Mouse (Mus musculus): ENCODE data around the gene Gm5478. TPM values are rescaled to one million over a fixed set of nuclear protein-coding genes. Genes with fewer than 3 reads are reported as not detected.

Gene Gm5478
- total and polyA plus RNA-seq, 2 experiments: not detected

DNA sequence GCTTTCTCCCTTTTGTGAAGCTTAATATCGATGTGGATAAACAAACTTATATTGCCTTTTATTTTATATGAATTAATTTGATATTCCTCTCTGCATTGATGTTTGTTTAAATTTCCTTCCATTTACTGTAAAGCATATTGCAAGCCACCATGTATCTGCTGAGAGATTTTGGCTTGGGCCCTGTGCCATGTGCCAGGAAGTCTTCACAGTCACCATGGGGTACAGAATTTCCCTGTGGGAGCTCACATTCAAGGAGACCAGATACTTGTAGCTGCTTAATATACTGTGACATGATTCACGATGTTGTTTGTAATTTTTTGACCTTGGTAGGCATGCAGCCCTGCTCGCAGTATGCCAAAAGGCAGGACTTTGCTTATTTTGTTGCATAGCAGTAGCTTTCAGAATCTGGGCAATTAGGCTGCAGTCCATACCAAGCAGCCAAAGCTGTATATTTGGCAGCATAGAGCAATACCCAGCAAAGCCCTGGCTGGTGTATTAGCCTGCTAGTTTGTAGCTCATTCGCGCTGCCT is 5.6 kb upstream of the Gm5478 start:
- Histone ChIP-seq H3K27ac (replicated peaks; ENCODE audit: insufficient read depth, low read depth, low read length) (no peak overlapping the region), H3K79me2 (ENCODE audit: control insufficient read depth, insufficient read depth, low read length) (no peaks in the 10 kb centered on the region), H3K9ac (ENCODE audit: low read depth, low read length) (no peak overlapping the region), H3K4me3 (ENCODE audit: insufficient read depth, low read depth, low read length) (no peak overlapping the region), H3K4me1 (ENCODE audit: control insufficient read depth, insufficient read depth, low read length) (no peaks in the 10 kb centered on the region), H3K27me3 (ENCODE audit: control insufficient read depth, insufficient read depth, low read length) (no peaks in the 10 kb centered on the region; the same call in 1 of the 2 replicates), H3K36me3 (ENCODE audit: control insufficient read depth, insufficient read depth, low read length) (no peaks in the 10 kb centered on the region)
- WGBS: 87% methylated on average over 5 of the region's 5 CpGs
- DNase-seq (ENCODE audit: extremely low read depth, low read depth, low spot score): no peak
- TF ChIP-seq CTCF (IDR thresholded peaks at IDR 0.05; ENCODE audit: low read depth, low read length): no peak
- no peak for TF ChIP-seq POLR2A (IDR thresholded peaks at IDR 0.05; ENCODE audit: extremely low read depth, insufficient read depth, low read length)

DNA sequence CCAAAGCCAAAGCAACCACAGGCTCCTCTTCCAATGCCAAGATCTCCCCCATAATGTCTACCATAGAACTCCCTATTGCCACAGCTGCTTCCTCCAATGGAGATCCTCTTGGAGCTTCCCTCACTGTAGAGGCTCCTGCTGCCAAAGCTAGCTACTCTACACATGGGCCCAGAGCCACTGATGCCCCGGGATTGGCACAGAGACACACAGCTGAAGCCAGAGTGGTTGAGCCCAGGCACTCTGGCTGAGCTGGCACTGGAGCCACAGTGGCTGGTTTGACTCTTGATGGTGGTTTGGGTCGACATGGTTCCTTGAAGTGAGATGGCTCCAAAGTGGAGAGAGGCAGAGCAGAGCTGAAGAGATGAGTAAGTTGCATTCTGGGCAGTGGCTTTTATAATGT is 19.3 kb downstream of the Gm5478 start, which contains the start of gene Gm5414:
Gene Gm5414, minus strand, starts transcription at position 305 of the 400 bp plus-strand sequence.
- H3K27me3 ChIP-seq (ENCODE audit: control insufficient read depth, insufficient read depth, low read length): peaks cover 5% of the 10 kb centered on the region; the same call in 1 of the 2 replicates
- TF ChIP-seq POLR2A (IDR thresholded peaks at IDR 0.05; ENCODE audit: extremely low read depth, insufficient read depth, low read length) (no peak), CTCF (IDR thresholded peaks at IDR 0.05; ENCODE audit: low read depth, low read length) (no peak)

DNA sequence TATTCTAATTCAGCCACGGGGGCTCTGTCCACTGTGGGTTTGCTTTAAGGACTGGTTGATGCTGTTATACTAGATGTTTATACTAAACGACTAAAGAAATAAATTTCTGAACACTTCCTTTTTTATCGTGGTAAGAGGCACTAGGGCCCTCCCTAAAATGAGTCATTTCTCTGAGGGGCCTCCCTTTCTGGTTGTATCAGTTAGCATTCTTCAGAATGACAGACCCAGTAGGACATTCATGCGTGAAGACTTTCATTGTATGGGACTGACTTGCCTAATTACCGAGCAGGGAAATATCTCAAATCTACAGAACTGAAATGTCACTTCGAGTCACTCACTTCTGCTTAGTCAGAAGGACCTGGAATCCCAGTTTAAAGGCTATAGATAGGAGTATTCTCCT is 48.1 kb downstream of the Gm5478 start:
- H3K4me3 ChIP-seq (ENCODE audit: insufficient read depth, low read depth, low read length): no peak overlapping the region
- H3K4me1 ChIP-seq (ENCODE audit: control insufficient read depth, insufficient read depth, low read length): no peaks in the 10 kb centered on the region
- H3K79me2 ChIP-seq (ENCODE audit: control insufficient read depth, insufficient read depth, low read length): no peaks in the 10 kb centered on the region
- 62% methylated on average over 6 of the region's 6 CpGs for WGBS
- H3K27me3 ChIP-seq (ENCODE audit: control insufficient read depth, insufficient read depth, low read length): no peaks in the 10 kb centered on the region; the same call in 1 of the 2 replicates
- TF ChIP-seq CTCF (IDR thresholded peaks at IDR 0.05; ENCODE audit: low read depth, low read length) (no peak), POLR2A (IDR thresholded peaks at IDR 0.05; ENCODE audit: extremely low read depth, insufficient read depth, low read length) (no peak)
- no peaks in the 10 kb centered on the region for H3K36me3 ChIP-seq (ENCODE audit: control insufficient read depth, insufficient read depth, low read length)
- no peak overlapping the region for H3K9ac ChIP-seq (ENCODE audit: low read depth, low read length)
- DNase-seq (ENCODE audit: extremely low read depth, low read depth, low spot score): no peak
- H3K27ac ChIP-seq (replicated peaks; ENCODE audit: insufficient read depth, low read depth, low read length): no peak overlapping the region

More for the DNA sequence above, 19.3 kb downstream of the Gm5478 start, which contains the start of gene Gm5414:
- no peak for DNase-seq (ENCODE audit: extremely low read depth, low read depth, low spot score)
- Histone ChIP-seq H3K27ac (replicated peaks; ENCODE audit: insufficient read depth, low read depth, low read length) (no peak within 1 kb of the TSS), H3K4me3 (ENCODE audit: insufficient read depth, low read depth, low read length) (no peak within 1 kb of the TSS), H3K9ac (ENCODE audit: low read depth, low read length) (no peak within 1 kb of the TSS), H3K79me2 (ENCODE audit: control insufficient read depth, insufficient read depth, low read length) (no peaks in the 10 kb centered on the region), H3K36me3 (ENCODE audit: control insufficient read depth, insufficient read depth, low read length) (no peaks in the 10 kb centered on the region), H3K4me1 (ENCODE audit: control insufficient read depth, insufficient read depth, low read length) (no peaks in the 10 kb centered on the region)
- 62% methylated on average over 2 of the region's 2 CpGs for WGBS

Other genes starting within 250 kb of the Gm5478 start
- gene Krt7, start 236.3 kb downstream of the Gm5478 start, total RNA-seq (2014; rRNA removed): 0.20 and 0.37 TPM in 2 replicates
- 0.29 and 0.31 TPM in 2 replicates for gene Krt7, start 236.3 kb downstream of the Gm5478 start, polyA plus RNA-seq (2012; rRNA removed)
- gene Krt87, start 208.6 kb downstream of the Gm5478 start, total RNA-seq (2014; rRNA removed): not detected in 2 replicates
- gene Krt87, start 208.6 kb downstream of the Gm5478 start, polyA plus RNA-seq (2012; rRNA removed): not detected in 2 replicates
- not detected in 2 replicates for gene Krt88, start 199.6 kb downstream of the Gm5478 start, total RNA-seq (2014; rRNA removed)
- not detected in 2 replicates for gene Krt88, start 199.6 kb downstream of the Gm5478 start, polyA plus RNA-seq (2012; rRNA removed)
- gene Krt81, start 183.6 kb downstream of the Gm5478 start, total RNA-seq (2014; rRNA removed): not detected in 2 replicates
- gene Krt81, start 183.6 kb downstream of the Gm5478 start, polyA plus RNA-seq (2012; rRNA removed): not detected in 2 replicates
- not detected in 2 replicates for gene Krt86, start 173.9 kb downstream of the Gm5478 start, total RNA-seq (2014; rRNA removed)
- not detected in 2 replicates for gene Krt86, start 173.9 kb downstream of the Gm5478 start, polyA plus RNA-seq (2012; rRNA removed)
- not detected in 2 replicates for gene Krt83, start 155.9 kb downstream of the Gm5478 start, total RNA-seq (2014; rRNA removed)
- not detected in 2 replicates for gene Krt83, start 155.9 kb downstream of the Gm5478 start, polyA plus RNA-seq (2012; rRNA removed)
- gene Gm49425, start 130.1 kb downstream of the Gm5478 start, total RNA-seq (2014; rRNA removed): not detected in 2 replicates
- gene Gm49425, start 130.1 kb downstream of the Gm5478 start, polyA plus RNA-seq (2012; rRNA removed): not detected in 2 replicates
- not detected in 2 replicates for gene Krt84, start 114.6 kb downstream of the Gm5478 start, total RNA-seq (2014; rRNA removed)
- gene Krt84, start 114.6 kb downstream of the Gm5478 start, polyA plus RNA-seq (2012; rRNA removed): not detected in 2 replicates
- not detected in 2 replicates for gene Krt82, start 96.7 kb downstream of the Gm5478 start, total RNA-seq (2014; rRNA removed)
- not detected in 2 replicates for gene Krt82, start 96.7 kb downstream of the Gm5478 start, polyA plus RNA-seq (2012; rRNA removed)
- gene Krt90, start 84.4 kb downstream of the Gm5478 start, total RNA-seq (2014; rRNA removed): not detected in 2 replicates
- gene Krt90, start 84.4 kb downstream of the Gm5478 start, polyA plus RNA-seq (2012; rRNA removed): not detected in 2 replicates
- gene Krt75, start 73.5 kb downstream of the Gm5478 start, total RNA-seq (2014; rRNA removed): not detected in 2 replicates
- gene Krt75, start 73.5 kb downstream of the Gm5478 start, polyA plus RNA-seq (2012; rRNA removed): not detected in 2 replicates
- gene Gm5414, start 19.2 kb downstream of the Gm5478 start, total RNA-seq (2014; rRNA removed): not detected in 2 replicates
- not detected in 2 replicates for gene Gm5414, start 19.2 kb downstream of the Gm5478 start, polyA plus RNA-seq (2012; rRNA removed)
- gene Krt6b, start 32.9 kb upstream of the Gm5478 start, total RNA-seq (2014; rRNA removed): not detected in 2 replicates
- gene Krt6b, start 32.9 kb upstream of the Gm5478 start, polyA plus RNA-seq (2012; rRNA removed): not detected in 2 replicates
- gene Krt6a, start 46.9 kb upstream of the Gm5478 start, total RNA-seq (2014; rRNA removed): not detected in 2 replicates
- gene Krt6a, start 46.9 kb upstream of the Gm5478 start, polyA plus RNA-seq (2012; rRNA removed): not detected in 2 replicates
- gene Krt5, start 65.5 kb upstream of the Gm5478 start, total RNA-seq (2014; rRNA removed): not detected in 2 replicates
- not detected in 2 replicates for gene Krt5, start 65.5 kb upstream of the Gm5478 start, polyA plus RNA-seq (2012; rRNA removed)
- not detected in 2 replicates for gene Krt71, start 95.7 kb upstream of the Gm5478 start, total RNA-seq (2014; rRNA removed)
- gene Krt71, start 95.7 kb upstream of the Gm5478 start, polyA plus RNA-seq (2012; rRNA removed): not detected in 2 replicates
- not detected in 2 replicates for gene Krt72, start 139.1 kb upstream of the Gm5478 start, total RNA-seq (2014; rRNA removed)
- gene Krt72, start 139.1 kb upstream of the Gm5478 start, polyA plus RNA-seq (2012; rRNA removed): not detected in 2 replicates
- not detected in 2 replicates for gene Krt73, start 155.0 kb upstream of the Gm5478 start, total RNA-seq (2014; rRNA removed)
- not detected in 2 replicates for gene Krt73, start 155.0 kb upstream of the Gm5478 start, polyA plus RNA-seq (2012; rRNA removed)
- gene Krt2, start 170.8 kb upstream of the Gm5478 start, total RNA-seq (2014; rRNA removed): not detected in 2 replicates
- not detected in 2 replicates for gene Krt2, start 170.8 kb upstream of the Gm5478 start, polyA plus RNA-seq (2012; rRNA removed)
- gene Krt1, start 203.4 kb upstream of the Gm5478 start, total RNA-seq (2014; rRNA removed): not detected in 2 replicates
- not detected in 2 replicates for gene Krt1, start 203.4 kb upstream of the Gm5478 start, polyA plus RNA-seq (2012; rRNA removed)
- not detected in 2 replicates for gene Krt77, start 222.3 kb upstream of the Gm5478 start, total RNA-seq (2014; rRNA removed)
- gene Krt77, start 222.3 kb upstream of the Gm5478 start, polyA plus RNA-seq (2012; rRNA removed): not detected in 2 replicates
- not detected in 2 replicates for gene Krt76, start 245.5 kb upstream of the Gm5478 start, total RNA-seq (2014; rRNA removed)
- not detected in 2 replicates for gene Krt76, start 245.5 kb upstream of the Gm5478 start, polyA plus RNA-seq (2012; rRNA removed)